Comparison of ENCODE assay signal across 8 mouse cellular contexts in the genomic region with DNA sequence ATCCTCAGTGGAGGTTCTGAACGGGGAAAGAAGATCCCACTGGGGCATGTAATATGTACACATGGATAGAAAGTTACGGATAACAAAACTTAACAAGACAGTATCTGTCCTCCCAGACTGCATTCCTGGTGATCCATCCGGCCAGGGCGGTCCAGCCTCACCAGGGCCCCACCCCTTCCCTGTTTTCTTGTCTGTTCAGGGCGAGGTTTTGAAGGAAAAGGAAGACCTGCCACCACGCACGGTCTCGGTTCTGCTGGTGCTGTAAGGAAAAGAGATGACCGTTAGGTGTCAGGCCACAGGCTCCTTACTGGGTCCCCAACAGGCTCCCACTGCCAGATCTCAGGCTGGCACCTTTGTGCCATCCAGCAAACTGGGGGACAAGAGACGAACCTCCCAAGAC. TPM values are rescaled to one million over a fixed set of nuclear protein-coding genes. Genes with fewer than 3 reads are reported as not detected.
A peak's percentile ranks its signal among the peaks of the same experiment; 100 is the strongest.
DNase-seq lines count a peak whose midpoint lies in the region; ATAC-seq and TF ChIP-seq lines count a peak whose summit lies in the region.

No protein-coding gene starts in this region.

- no peak for DNase-seq in neural tube, embryonic 11.5 days (ENCODE audit: low spot score)
- no peak for DNase-seq in neural tube, embryonic 10.5 days (ENCODE audit: extremely low spot score, low spot score)
- no peak for DNase-seq in heart, postnatal 0 days (ENCODE audit: low spot score)
- no peak for DNase-seq in limb, embryonic 10.5 days (ENCODE audit: low spot score)
- no peak for DNase-seq in stomach, postnatal 0 days (ENCODE audit: low spot score)
- no peak for DNase-seq in layer of hippocampus, postnatal 25 days (ENCODE audit: extremely low spot score in 1 of 2, low spot score in 1 of 2)
- no peak for DNase-seq in right cerebral cortex, adult 18-20 months
- DNase-seq in left cerebral cortex, postnatal 14 days (ENCODE audit: low spot score in 2 of 2) = no peak

- H3K27me3 ChIP-seq in neural tube, embryonic 11.5 days (ENCODE audit: control insufficient read depth, insufficient read depth, low read length) = no peaks in the 10 kb centered on the region
- no peaks in the 10 kb centered on the region for H3K27me3 ChIP-seq in heart, postnatal 0 days (ENCODE audit: control insufficient read depth, insufficient read depth, low read length)
- no peaks in the 10 kb centered on the region for H3K27me3 ChIP-seq in limb, embryonic 10.5 days (ENCODE audit: low read depth, poor library complexity, severe bottlenecking)
- no peaks in the 10 kb centered on the region for H3K27me3 ChIP-seq in stomach, postnatal 0 days (ENCODE audit: control insufficient read depth, insufficient read depth, low read length)

- TF ChIP-seq CTCF in heart, postnatal 0 days (IDR thresholded peaks at IDR 0.05; ENCODE audit: low read depth) = no peak
- TF ChIP-seq CTCF in stomach, postnatal 0 days (IDR thresholded peaks at IDR 0.05; ENCODE audit: low read depth) = peak; percentile 24; the same call in 1 of the 2 replicates

- ATAC-seq in neural tube, embryonic 11.5 days (ENCODE audit: insufficient read depth, low FRiP score, low TSS enrichment) = peak; percentile 10; the same call in 1 of the 2 replicates
- ATAC-seq in heart, postnatal 0 days (ENCODE audit: insufficient read depth, low read depth) = 0 out of 2 replicates have a peak, but pooled peaks have one; percentile 5
- 0 out of 2 replicates have a peak, but pooled peaks have one; percentile 16 for ATAC-seq in stomach, postnatal 0 days (ENCODE audit: low FRiP score, low TSS enrichment)

- H3K9me3 ChIP-seq in neural tube, embryonic 11.5 days (ENCODE audit: control insufficient read depth, low read length) = no peaks in the 10 kb centered on the region
- H3K9me3 ChIP-seq in heart, postnatal 0 days (replicated peaks; ENCODE audit: control insufficient read depth, low read length) = no peaks in the 10 kb centered on the region
- no peaks in the 10 kb centered on the region for H3K9me3 ChIP-seq in limb, embryonic 10.5 days (replicated peaks)
- no peaks in the 10 kb centered on the region for H3K9me3 ChIP-seq in stomach, postnatal 0 days (ENCODE audit: control insufficient read depth, low read length)

- peak overlapping the region; percentile 20; the same call in 1 of the 2 replicates for H3K9ac ChIP-seq in neural tube, embryonic 11.5 days (ENCODE audit: low read length)
- H3K9ac ChIP-seq in heart, postnatal 0 days (replicated peaks; ENCODE audit: low read depth, low read length) = no peak overlapping the region
- peak overlapping the region; percentile 31; the same call in 1 of the 2 replicates for H3K9ac ChIP-seq in stomach, postnatal 0 days (ENCODE audit: low read length)

- H3K4me1 ChIP-seq in neural tube, embryonic 11.5 days (ENCODE audit: control insufficient read depth, insufficient read depth, low read length) = peaks cover 50% of the 10 kb centered on the region
- H3K4me1 ChIP-seq in heart, postnatal 0 days (ENCODE audit: control insufficient read depth, insufficient read depth) = peaks cover 51% of the 10 kb centered on the region
- H3K4me1 ChIP-seq in limb, embryonic 10.5 days = peaks cover 78% of the 10 kb centered on the region
- H3K4me1 ChIP-seq in stomach, postnatal 0 days (replicated peaks; ENCODE audit: control insufficient read depth, insufficient read depth) = peaks cover 15% of the 10 kb centered on the region

- no peaks in the 10 kb centered on the region for H3K36me3 ChIP-seq in neural tube, embryonic 11.5 days (ENCODE audit: control insufficient read depth, insufficient read depth, low read length)
- peaks cover 8% of the 10 kb centered on the region; the same call in 1 of the 2 replicates for H3K36me3 ChIP-seq in heart, postnatal 0 days (replicated peaks; ENCODE audit: control insufficient read depth, insufficient read depth, low read length)
- H3K36me3 ChIP-seq in limb, embryonic 10.5 days = peaks cover 37% of the 10 kb centered on the region
- no peaks in the 10 kb centered on the region; the same call in 1 of the 2 replicates for H3K36me3 ChIP-seq in stomach, postnatal 0 days (ENCODE audit: control insufficient read depth, insufficient read depth, low read length)

- no peak for TF ChIP-seq EP300 in heart, postnatal 0 days (IDR thresholded peaks at IDR 0.05; ENCODE audit: low read depth)
- TF ChIP-seq EP300 in stomach, postnatal 0 days (optimal IDR thresholded peaks at IDR 0.05) = no peak

- intact Hi-C loops in left cerebral cortex, postnatal 14 days (cut with DNase I) = no loop called here

- WGBS in neural tube, embryonic 11.5 days = 27% methylated on average over 10 of the region's 10 CpGs
- WGBS in heart, postnatal 0 days = 49% methylated on average over 10 of the region's 10 CpGs
- 28% methylated on average over 10 of the region's 10 CpGs for WGBS in limb, embryonic 10.5 days
- 24% methylated on average over 10 of the region's 10 CpGs for WGBS in stomach, postnatal 0 days

- H3K4me2 ChIP-seq in neural tube, embryonic 11.5 days (ENCODE audit: low read depth) = peak overlapping the region; percentile 16; the same call in 1 of the 2 replicates
- no peak overlapping the region for H3K4me2 ChIP-seq in heart, postnatal 0 days (ENCODE audit: low read depth, low read length)
- H3K4me2 ChIP-seq in stomach, postnatal 0 days (replicated peaks; ENCODE audit: low read depth) = no peak overlapping the region

- no peak overlapping the region for H3K4me3 ChIP-seq in neural tube, embryonic 11.5 days (ENCODE audit: low read depth, low read length)
- no peak overlapping the region for H3K4me3 ChIP-seq in heart, postnatal 0 days (ENCODE audit: low read depth, low read length)
- H3K4me3 ChIP-seq in limb, embryonic 10.5 days = peak overlapping the region; percentile 28
- H3K4me3 ChIP-seq in stomach, postnatal 0 days (ENCODE audit: low read depth, low read length) = no peak overlapping the region

- peak overlapping the region; percentile 86 for H3K27ac ChIP-seq in neural tube, embryonic 11.5 days (ENCODE audit: low read depth, low read length)
- H3K27ac ChIP-seq in heart, postnatal 0 days (ENCODE audit: low read depth) = peak overlapping the region; percentile 80
- peak overlapping the region; percentile 92 for H3K27ac ChIP-seq in limb, embryonic 10.5 days
- H3K27ac ChIP-seq in stomach, postnatal 0 days (replicated peaks) = peak overlapping the region; percentile 76

RNA-seq across cellular contexts. Expression of a gene that starts 17.1 kb away (rescaled TPM):
- polyA plus RNA-seq in neural tube, embryonic 11.5 days (2014; fragmentation: Nextera tagmentation; extraction: Ambion mirVana) = 5.9 and 8.3 TPM in 2 replicates
- total RNA-seq in heart, postnatal 0 days (2014; rRNA removed; ENCODE audit: low replicate concordance) = 12.7 and 14.5 TPM in 2 replicates
- 1.5 and 1.6 TPM in 2 replicates for polyA plus RNA-seq in heart, postnatal 0 days (2015; fragmentation: Nextera tagmentation; extraction: Ambion mirVana)
- polyA plus RNA-seq in limb, embryonic 10.5 days (2016; fragmentation: Nextera tagmentation; extraction: Ambion mirVana) = 4.2 and 5.5 TPM in 2 replicates
- 2.3 and 2.8 TPM in 2 replicates for polyA plus RNA-seq in stomach, postnatal 0 days (2015; fragmentation: Nextera tagmentation; extraction: Ambion mirVana)
- total RNA-seq in layer of hippocampus, postnatal 25 days (2021) = 1 to 10 TPM; 4.0 to 5.0 TPM
- 1 to 10 TPM; 3.8 to 4.4 TPM for total RNA-seq in left cerebral cortex, postnatal 14 days (2021)

RNA-seq across cellular contexts. Expression of a gene that starts 52.9 kb away (rescaled TPM):
- 281 and 284 TPM in 2 replicates for polyA plus RNA-seq in neural tube, embryonic 11.5 days (2014; fragmentation: Nextera tagmentation; extraction: Ambion mirVana)
- 123 and 141 TPM in 2 replicates for total RNA-seq in heart, postnatal 0 days (2014; rRNA removed; ENCODE audit: low replicate concordance)
- polyA plus RNA-seq in heart, postnatal 0 days (2015; fragmentation: Nextera tagmentation; extraction: Ambion mirVana) = 210 and 219 TPM in 2 replicates
- 227 and 232 TPM in 2 replicates for polyA plus RNA-seq in limb, embryonic 10.5 days (2016; fragmentation: Nextera tagmentation; extraction: Ambion mirVana)
- 175 and 180 TPM in 2 replicates for polyA plus RNA-seq in stomach, postnatal 0 days (2015; fragmentation: Nextera tagmentation; extraction: Ambion mirVana)
- 100 to 1,000 TPM; 163 to 201 TPM for total RNA-seq in layer of hippocampus, postnatal 25 days (2021)
- 100 to 1,000 TPM; 157 to 167 TPM for total RNA-seq in left cerebral cortex, postnatal 14 days (2021)
